Mouse (Mus musculus): ENCODE results near the gene Nt5dc2.

The Nt5dc2 gene

DNA sequence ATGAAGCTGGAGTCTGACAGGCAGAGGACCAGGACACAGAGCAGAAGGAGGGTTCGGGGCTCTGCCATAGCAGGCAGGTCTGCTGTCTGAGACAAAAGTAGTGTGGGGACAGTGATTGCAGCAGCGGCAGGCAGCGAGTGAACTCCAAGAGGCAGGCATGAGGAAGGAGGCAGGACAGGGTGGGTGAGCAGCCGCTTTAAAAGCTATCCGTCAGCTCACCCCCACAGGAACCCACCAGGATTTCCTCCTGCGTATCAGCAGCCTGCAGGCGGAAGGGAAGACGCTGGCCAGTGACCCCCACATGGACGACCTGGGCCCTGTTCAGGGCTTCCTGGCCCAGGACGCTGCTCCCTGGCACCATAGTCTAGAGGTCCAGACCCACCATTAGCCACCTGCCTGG, 37.6 kb downstream of the Nt5dc2 start, which contains the start of gene Stab1:
Gene Stab1, minus strand, starts transcription at position 217 of the 400 bp plus-strand sequence.
- DNase-seq (ENCODE audit: low read depth): no peak

DNA sequence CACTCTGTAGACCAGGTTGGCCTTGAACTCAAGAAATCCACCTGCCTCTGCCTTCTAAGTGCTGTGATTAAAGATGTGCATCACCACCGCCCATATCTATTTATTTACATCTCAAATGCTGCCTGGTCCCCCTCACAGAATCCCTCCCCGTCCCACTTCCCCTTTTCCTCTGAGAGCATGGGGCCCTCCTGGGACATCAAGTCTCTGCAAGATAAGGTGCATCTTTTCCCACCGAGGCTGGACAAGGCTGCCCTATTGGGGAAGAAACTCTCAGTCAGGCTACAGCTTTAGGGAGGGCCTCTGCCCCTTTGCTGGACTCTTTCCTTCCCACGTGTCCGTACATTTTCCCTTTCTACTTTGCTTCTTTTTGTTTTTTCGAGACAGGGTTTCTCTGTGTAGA, 38.7 kb downstream of the Nt5dc2 start:
- DNase-seq (ENCODE audit: low read depth): peak; percentile 34

DNA sequence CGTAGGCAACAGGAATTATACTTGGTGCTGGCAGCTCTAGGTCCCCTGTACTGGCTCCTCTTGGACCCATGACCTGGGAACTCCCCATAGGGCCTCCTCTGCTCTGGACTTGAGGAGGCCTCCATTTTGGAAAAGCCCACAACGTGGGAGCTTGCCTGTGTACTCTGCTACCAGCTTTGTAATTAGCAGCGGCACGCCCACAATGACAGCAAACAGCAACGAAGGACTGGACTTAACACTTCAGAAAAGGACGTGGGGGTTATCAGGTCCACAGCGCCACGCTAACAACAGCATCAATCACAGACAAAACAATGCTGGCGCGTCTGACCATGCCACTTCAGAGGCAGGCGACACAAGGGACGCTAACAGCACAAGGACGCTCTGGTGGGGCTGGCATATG, 40.1 kb downstream of the Nt5dc2 start:
- no peak for DNase-seq (ENCODE audit: low read depth)

DNA sequence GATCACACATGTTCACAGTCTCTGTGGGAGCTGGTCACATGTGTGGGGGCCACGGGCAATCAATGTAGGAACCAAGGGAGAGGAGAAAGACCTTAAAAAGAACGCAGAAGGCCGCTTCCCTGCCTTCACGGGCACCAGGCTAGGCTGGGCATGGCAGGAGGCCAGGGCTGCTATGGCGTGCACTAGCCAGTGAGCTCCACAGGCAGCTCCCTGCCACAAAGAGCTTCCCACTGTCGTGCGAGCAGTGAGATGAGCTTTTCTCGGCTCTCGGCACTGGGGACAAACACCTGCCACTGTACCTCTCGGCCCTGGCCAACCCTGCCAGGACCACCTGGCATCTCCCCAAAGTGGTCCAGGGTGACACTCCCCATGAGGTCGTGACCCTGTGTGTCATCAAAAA, 40.5 kb downstream of the Nt5dc2 start:
- DNase-seq (ENCODE audit: low read depth): no peak

DNA sequence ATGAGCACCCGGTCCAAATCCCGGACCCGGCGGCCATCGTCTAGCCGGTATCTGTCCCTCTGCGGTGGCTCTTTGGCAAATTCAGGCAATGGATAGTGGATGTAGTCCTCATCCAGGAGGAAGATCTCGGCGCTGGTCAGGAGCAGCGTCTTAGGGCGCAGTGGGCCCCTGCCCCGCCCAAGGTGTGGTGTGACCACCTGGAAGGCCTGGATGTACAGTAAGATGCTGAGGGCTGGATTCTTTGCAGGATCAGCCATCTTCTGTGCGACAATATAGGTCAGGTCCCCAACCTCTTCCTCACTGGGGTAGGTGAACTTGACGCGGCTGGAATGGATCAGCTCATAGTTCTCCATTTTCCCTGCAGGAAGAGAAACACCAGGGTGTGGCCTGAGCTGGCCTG, 41.0 kb downstream of the Nt5dc2 start:
- no peak for DNase-seq (ENCODE audit: low read depth)

DNA sequence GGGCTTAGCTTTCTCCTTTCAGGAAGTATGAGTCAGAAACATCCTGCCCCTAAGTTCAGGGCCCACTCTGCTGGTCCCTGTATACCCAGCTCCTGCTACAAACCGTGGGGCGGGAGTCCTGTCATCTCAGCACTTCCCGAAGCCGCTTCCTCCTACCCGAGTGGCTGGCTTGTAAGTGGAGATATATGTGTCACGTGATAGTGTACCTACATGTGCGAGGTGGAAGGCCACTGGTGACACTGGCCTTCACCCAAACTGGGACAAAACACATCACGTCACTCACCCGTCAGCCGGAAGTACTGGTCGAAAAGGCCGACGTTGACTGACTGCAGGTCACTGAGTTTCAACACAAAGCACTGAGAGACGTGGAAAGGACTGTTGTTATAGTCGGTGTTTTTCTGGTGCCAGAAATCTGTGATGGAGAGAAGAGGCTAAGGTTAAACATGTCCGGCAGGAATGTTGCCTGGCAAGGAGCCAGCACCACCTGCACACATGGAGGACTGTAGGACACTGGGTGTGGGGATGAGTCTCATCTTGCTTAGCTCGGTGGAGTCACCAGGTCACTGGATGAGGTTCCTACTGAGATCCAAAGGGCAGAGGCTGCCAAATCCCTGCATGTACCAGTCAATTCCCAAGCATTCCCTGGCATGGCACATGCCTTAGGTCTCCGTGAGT, 42.1 kb downstream of the Nt5dc2 start:
- no peak for DNase-seq (ENCODE audit: low read depth)

DNA sequence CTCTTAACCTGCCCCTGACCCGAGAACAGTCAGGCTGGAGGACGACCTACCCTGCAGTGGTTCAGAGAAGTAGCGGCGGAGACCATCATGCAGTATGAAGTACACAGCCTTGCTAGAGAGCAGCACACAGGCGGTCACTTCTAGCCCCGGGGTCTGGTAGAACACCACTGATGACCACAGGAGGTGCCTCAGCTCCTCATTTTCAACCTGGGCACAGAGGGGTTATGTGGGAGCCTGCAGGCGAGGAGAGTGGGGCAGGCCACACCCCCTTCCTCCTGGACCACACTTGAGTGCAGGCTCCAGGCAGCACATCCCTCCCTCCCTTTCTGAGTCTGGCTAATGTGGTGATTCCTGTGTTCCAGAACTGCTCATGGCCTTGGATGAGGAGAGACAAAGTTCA, 42.7 kb downstream of the Nt5dc2 start:
- DNase-seq (ENCODE audit: low read depth): no peak

DNA sequence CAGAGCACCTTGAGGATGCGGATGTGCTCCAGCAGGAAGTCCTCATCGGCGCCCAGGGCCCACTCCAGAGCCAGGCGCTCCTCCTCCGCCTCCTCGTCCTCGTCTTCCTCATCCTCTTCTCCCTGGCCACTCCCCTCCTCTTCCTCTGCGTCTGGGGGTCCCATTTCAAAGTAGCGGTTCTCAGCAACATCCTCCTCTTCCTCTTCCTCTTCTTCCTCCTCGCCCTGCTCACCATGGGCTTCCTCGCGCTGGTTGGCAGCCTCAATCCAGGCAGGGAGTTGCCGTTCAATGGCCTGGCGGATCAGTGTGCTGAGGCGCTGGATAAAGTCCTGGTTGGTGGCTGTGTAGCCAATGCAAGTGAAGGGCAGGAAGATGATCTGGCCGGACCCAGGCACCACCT, 46.4 kb downstream of the Nt5dc2 start:
- no peak for DNase-seq (ENCODE audit: low read depth)

DNA sequence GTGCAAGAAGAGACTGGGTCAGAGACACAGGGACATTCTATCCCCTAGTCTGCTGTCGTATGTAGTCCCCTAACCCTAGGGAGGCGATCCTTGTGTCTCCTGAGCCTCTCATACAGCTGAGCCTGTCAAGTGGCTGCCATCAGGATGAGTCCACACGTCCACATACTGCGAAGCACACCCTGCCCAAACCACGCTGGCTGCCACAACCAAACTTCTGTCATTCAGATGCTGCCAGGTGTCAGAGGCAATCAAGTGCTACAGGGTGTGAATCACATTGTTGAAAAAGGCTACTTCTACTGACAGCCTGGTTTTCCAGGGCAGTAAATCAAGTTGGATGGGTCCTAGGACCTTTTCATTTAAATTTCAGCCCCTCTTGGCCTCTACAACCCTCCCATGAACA, 46.9 kb downstream of the Nt5dc2 start:
- DNase-seq (ENCODE audit: low read depth): no peak

DNA sequence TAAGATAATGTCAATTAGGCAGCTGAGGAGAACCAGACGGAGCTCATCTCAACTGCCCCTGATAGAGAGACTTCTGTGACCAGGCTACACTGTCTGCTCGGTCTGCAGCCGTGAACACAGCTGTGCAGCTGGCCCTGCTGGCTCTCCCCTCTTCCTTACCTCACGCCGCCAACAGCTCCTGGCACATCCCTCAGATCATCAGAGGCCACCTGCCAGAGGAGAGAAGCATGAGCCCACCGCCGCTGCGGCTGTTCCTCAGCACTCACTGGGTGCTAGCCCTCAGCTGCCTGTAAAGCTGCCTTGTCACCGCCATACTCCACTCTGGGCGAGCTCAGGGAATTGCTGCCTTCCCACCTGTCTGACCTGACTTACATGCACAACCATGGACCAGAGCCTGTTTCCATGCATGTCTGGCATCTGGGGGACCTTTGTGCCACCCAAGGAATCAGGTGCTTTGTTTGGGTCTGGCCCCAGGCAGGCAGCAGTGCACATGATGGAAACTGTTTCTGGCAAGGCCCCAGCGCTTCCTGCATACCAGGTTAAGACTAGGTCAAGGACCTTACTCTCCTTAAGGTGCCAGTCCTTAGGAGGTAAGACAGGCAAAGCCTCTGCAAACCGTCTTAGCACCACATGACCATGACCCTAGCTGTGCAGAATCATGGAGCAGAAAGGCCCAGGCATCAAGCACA, 49.0 kb downstream of the Nt5dc2 start:
- no peak for DNase-seq (ENCODE audit: low read depth)

DNA sequence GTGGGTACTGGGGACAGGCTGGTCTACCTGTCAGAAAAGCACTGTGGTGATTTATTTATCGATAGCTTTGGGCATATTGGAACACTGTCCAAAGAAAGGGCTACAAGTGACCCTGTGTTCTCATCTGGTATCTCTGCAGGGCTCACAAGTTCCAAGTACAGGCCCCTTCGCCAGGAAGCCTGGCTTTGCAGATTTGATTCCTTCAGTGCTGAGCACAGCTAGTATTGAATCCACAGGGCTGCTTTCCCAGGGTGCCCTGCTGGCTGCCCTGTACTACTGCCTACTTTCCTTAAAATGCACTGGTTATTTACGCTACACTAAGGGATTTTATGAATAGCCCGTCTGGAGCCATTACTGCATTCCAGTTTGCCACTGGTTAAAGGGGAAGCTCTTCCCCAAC, 50.7 kb downstream of the Nt5dc2 start:
- DNase-seq (ENCODE audit: low read depth): no peak

DNA sequence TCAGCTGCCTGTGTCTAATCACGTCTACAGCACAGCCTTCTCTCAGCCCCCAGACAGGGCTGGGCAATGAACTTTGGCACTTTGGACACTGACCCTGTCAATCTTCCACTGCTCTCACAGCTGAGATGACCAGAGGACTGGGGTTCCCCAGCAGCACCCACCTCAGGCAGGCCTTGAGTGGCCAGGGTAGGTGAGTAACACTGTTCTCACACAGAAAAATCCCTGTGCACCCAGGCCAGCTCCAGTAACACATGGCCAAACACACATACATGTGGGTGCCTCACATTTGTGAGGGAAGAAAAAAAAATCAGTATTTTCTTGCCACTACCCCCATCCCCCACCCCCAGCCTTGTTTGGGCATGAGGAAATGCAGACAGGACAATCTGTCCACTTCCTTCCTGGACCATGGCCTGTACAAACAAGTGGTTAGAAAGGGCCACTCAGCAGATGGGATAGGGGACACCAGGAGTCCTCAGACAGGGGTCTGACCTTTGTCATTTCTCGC, 52.0 kb downstream of the Nt5dc2 start:
- DNase-seq (ENCODE audit: low read depth): no peak

DNA sequence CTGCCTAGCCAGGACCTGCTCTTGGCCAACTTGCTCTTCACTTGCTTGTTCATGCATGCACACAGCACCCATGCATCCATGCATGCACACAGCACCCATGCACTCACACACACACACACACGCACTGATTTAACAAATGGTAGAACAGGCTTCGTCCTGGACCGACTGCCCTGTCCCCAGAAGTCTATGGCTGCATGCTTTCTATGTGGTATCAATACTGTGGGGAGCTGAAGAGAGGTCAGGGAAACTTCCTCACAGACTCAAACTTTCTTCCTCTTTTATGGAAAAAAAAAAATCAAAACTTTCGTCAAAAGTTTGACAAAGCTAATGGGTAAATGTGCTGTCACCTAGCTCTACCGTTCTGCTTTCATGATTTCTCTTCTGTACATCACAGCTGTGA, 52.7 kb downstream of the Nt5dc2 start:
- DNase-seq (ENCODE audit: low read depth): no peak

DNA sequence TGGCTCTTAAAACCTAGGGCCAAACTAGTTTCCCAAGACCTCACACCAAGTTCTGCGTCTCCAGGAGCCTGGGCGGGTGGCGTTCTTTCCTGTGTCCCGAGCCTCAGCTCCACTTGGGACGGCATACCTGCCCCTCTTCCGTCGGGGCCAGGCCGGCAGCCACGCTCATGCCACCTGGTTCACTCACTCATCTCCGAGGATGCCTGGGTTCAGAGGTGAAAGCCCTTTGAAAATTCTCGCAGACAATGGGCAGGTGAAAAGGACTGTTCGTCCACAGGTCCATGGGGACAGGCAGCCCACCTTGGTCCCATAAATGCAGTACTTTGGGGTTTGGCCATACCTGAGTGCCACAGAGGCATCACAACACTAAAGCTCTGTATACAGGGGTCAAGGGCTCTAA, 53.3 kb downstream of the Nt5dc2 start:
- no peak for DNase-seq (ENCODE audit: low read depth)

DNA sequence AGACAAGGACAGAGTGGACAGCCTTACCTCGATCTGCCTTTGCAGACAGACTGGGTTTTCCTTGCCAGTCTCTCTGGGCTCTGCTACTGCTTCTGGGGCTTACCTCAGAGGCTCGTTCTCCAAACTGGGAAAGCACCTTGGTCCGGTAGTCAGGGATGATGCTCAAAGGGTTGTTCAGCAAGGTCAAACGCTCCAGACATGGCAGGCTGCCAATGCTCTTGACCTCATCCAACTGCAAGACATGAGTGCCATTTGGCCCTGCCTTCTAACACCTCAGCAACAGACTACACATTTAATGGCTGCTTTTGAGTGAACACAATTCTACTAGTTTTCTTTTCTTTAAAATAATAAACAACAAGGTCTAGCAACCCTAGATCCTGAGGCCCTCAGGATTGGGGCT, 55.8 kb downstream of the Nt5dc2 start:
- no peak for DNase-seq (ENCODE audit: low read depth)

Measured in c-Kit-positive CD71-negative TER-119-negative erythroid progenitor cells, embryonic 14.5 days (primary cell).